8 mouse cellular contexts compared by ENCODE assay signal in the genomic region with DNA sequence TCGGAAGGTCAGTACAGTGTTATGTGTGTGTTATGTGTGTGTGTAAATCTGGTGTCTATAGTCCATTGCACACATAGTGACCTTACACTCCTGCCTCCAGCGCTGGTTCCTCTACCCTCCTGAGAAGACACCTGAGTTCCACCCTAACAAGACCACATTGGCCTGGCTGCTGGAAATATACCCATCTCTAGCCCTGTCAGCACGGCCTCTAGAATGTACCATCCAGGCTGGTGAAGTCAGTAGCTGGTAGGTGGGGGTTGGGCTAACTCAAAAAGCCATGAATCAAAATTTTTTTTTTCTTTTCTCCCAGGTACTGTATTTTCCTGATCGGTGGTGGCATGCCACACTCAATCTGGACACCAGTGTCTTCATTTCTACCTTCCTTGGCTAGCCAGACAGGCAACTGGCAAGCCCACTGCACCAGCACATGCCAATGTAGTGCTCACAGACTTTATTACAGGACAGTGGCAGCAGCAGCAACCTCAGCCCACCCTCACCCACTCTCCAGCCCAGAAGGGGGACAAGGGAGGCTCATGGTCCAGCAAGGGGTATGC. TPM values are rescaled to one million over a fixed set of nuclear protein-coding genes. Genes with fewer than 3 reads are reported as not detected.
A peak's percentile ranks its signal among the peaks of the same experiment; 100 is the strongest.
DNase-seq lines count a peak whose midpoint lies in the region; ATAC-seq and TF ChIP-seq lines count a peak whose summit lies in the region.

No protein-coding gene starts in this region.

- peak overlapping the region; percentile 85 for H3K4me2 ChIP-seq in limb, embryonic 11.5 days (ENCODE audit: low read depth, severe bottlenecking)
- peak overlapping the region; percentile 96 for H3K4me2 ChIP-seq in neural tube, embryonic 14.5 days (ENCODE audit: low read depth, low read length)

- H3K4me3 ChIP-seq in lung, adult 2 months (replicated peaks; ENCODE audit: extremely low read depth, low read depth, low read length): no peak overlapping the region
- H3K4me3 ChIP-seq in limb, embryonic 11.5 days (ENCODE audit: low read depth, low read length): peak overlapping the region; percentile 7; the same call in 1 of the 2 replicates
- H3K4me3 ChIP-seq in neural tube, embryonic 14.5 days (ENCODE audit: low read depth, low read length): peak overlapping the region; percentile 59; the same call in 1 of the 2 replicates

- TF ChIP-seq CTCF in lung, adult 2 months (IDR thresholded peaks at IDR 0.05; ENCODE audit: insufficient read depth, low read length): no peak

- peaks cover 24% of the 10 kb centered on the region for H3K4me1 ChIP-seq in lung, adult 2 months (ENCODE audit: control insufficient read depth, insufficient read depth, low read length)
- H3K4me1 ChIP-seq in limb, embryonic 11.5 days (ENCODE audit: control insufficient read depth, insufficient read depth, low read length): peaks cover 34% of the 10 kb centered on the region
- H3K4me1 ChIP-seq in neural tube, embryonic 14.5 days (ENCODE audit: control insufficient read depth, insufficient read depth, low read length): peaks cover 59% of the 10 kb centered on the region

- peak; percentile 12 to 59 for DNase-seq in adrenal gland, adult (ENCODE audit: inconsistent age in 2 of 2, low spot score in 1 of 2)
- no peak for DNase-seq in adrenal gland, postnatal 10 days
- DNase-seq in lung, adult 2 months: no peak
- DNase-seq in lung, postnatal 14 days: no peak
- no peak for DNase-seq in limb, embryonic 11.5 days (ENCODE audit: low spot score)
- DNase-seq in adrenal gland, adult 2 months: no peak
- no peak for DNase-seq in urinary bladder, postnatal 36 days (ENCODE audit: low spot score in 2 of 2)

- 70% methylated on average over 4 of the region's 4 CpGs for WGBS in lung, adult 2 months
- WGBS in limb, embryonic 11.5 days: 89% methylated on average over 4 of the region's 4 CpGs
- 91% methylated on average over 4 of the region's 4 CpGs for WGBS in neural tube, embryonic 14.5 days

- no peaks in the 10 kb centered on the region for H3K9me3 ChIP-seq in limb, embryonic 11.5 days (ENCODE audit: control insufficient read depth, low read length)
- no peaks in the 10 kb centered on the region for H3K9me3 ChIP-seq in neural tube, embryonic 14.5 days (ENCODE audit: control insufficient read depth, low read length)

- H3K27me3 ChIP-seq in limb, embryonic 11.5 days (ENCODE audit: control insufficient read depth, insufficient read depth, low read length): no peaks in the 10 kb centered on the region
- H3K27me3 ChIP-seq in neural tube, embryonic 14.5 days (ENCODE audit: control insufficient read depth, insufficient read depth, low read length): no peaks in the 10 kb centered on the region

- 0 out of 2 replicates have a peak, but pooled peaks have one; percentile 4 for TF ChIP-seq POLR2A in lung, adult 2 months (IDR thresholded peaks at IDR 0.05; ENCODE audit: borderline replicate concordance, extremely low read depth, low read depth, low read length)

- peaks cover 21% of the 10 kb centered on the region for H3K36me3 ChIP-seq in limb, embryonic 11.5 days (ENCODE audit: control insufficient read depth, insufficient read depth, low read length)
- H3K36me3 ChIP-seq in neural tube, embryonic 14.5 days (ENCODE audit: control insufficient read depth, insufficient read depth, low read length): peaks cover 20% of the 10 kb centered on the region

- no peak overlapping the region for H3K27ac ChIP-seq in limb, embryonic 11.5 days (replicated peaks; ENCODE audit: low read depth, low read length)
- no peak overlapping the region for H3K27ac ChIP-seq in neural tube, embryonic 14.5 days (ENCODE audit: low read depth, low read length)

- ATAC-seq in limb, embryonic 11.5 days (ENCODE audit: insufficient number of reproducible peaks, low FRiP score, low TSS enrichment, low read depth): no peak
- no peak for ATAC-seq in neural tube, embryonic 14.5 days (ENCODE audit: low read depth)

- H3K9ac ChIP-seq in limb, embryonic 11.5 days (ENCODE audit: low read length): no peak overlapping the region
- H3K9ac ChIP-seq in neural tube, embryonic 14.5 days (replicated peaks; ENCODE audit: low read depth, low read length): no peak overlapping the region

RNA-seq across cellular contexts. Expression of gene Jmjd8, which starts 1.6 kb away (rescaled TPM):
- total RNA-seq in adrenal gland, postnatal 10 days (2021): 10 to 100 TPM; 54.9 to 62.3 TPM
- polyA plus RNA-seq in lung, adult 2 months (2012; rRNA removed): 55.1 and 65.2 TPM in 2 replicates
- 45.5 and 55.0 TPM in 2 replicates for polyA plus RNA-seq in limb, embryonic 11.5 days (2014; fragmentation: Nextera tagmentation; extraction: Ambion mirVana)
- polyA plus RNA-seq in neural tube, embryonic 14.5 days (2014; fragmentation: Nextera tagmentation; extraction: Ambion mirVana): 36.7 and 46.4 TPM in 2 replicates
- total RNA-seq in adrenal gland, adult 2 months (2021): 100 to 1,000 TPM in 1 of 2 experiments, 10 to 100 TPM in 1; 99.4 to 111 TPM
- 99.1 and 121 TPM in 2 replicates for polyA plus RNA-seq in adrenal gland, adult 2 months (2012; rRNA removed)

RNA-seq across cellular contexts. Expression of gene Stub1, which starts 2.9 kb away (rescaled TPM):
- total RNA-seq in adrenal gland, postnatal 10 days (2021): 100 to 1,000 TPM; 138 to 157 TPM
- 131 and 160 TPM in 2 replicates for polyA plus RNA-seq in lung, adult 2 months (2012; rRNA removed)
- polyA plus RNA-seq in limb, embryonic 11.5 days (2014; fragmentation: Nextera tagmentation; extraction: Ambion mirVana): 341 and 353 TPM in 2 replicates
- 335 and 351 TPM in 2 replicates for polyA plus RNA-seq in neural tube, embryonic 14.5 days (2014; fragmentation: Nextera tagmentation; extraction: Ambion mirVana)
- 100 to 1,000 TPM; 149 to 184 TPM for total RNA-seq in adrenal gland, adult 2 months (2021)
- polyA plus RNA-seq in adrenal gland, adult 2 months (2012; rRNA removed): 224 and 236 TPM in 2 replicates

RNA-seq across cellular contexts. Expression of gene Rhbdl1, which starts 6.8 kb away (rescaled TPM):
- 10 to 100 TPM; 11.9 to 14.6 TPM for total RNA-seq in adrenal gland, postnatal 10 days (2021)
- polyA plus RNA-seq in lung, adult 2 months (2012; rRNA removed): 9.1 and 14.1 TPM in 2 replicates
- polyA plus RNA-seq in limb, embryonic 11.5 days (2014; fragmentation: Nextera tagmentation; extraction: Ambion mirVana): 1.2 TPM in 2 replicates
- 42.0 and 67.6 TPM in 2 replicates for polyA plus RNA-seq in neural tube, embryonic 14.5 days (2014; fragmentation: Nextera tagmentation; extraction: Ambion mirVana)
- 10 to 100 TPM in 1 of 2 experiments, 1 to 10 TPM in 1; 9.8 to 47.1 TPM for total RNA-seq in adrenal gland, adult 2 months (2021)
- polyA plus RNA-seq in adrenal gland, adult 2 months (2012; rRNA removed): 88.1 and 142 TPM in 2 replicates

RNA-seq across cellular contexts. Expression of gene Wdr24, which starts 6.8 kb away (rescaled TPM):
- 10 to 100 TPM; 17.6 to 23.1 TPM for total RNA-seq in adrenal gland, postnatal 10 days (2021)
- polyA plus RNA-seq in lung, adult 2 months (2012; rRNA removed): 29.4 and 34.3 TPM in 2 replicates
- polyA plus RNA-seq in limb, embryonic 11.5 days (2014; fragmentation: Nextera tagmentation; extraction: Ambion mirVana): 27.7 and 27.9 TPM in 2 replicates
- 29.5 and 31.8 TPM in 2 replicates for polyA plus RNA-seq in neural tube, embryonic 14.5 days (2014; fragmentation: Nextera tagmentation; extraction: Ambion mirVana)
- total RNA-seq in adrenal gland, adult 2 months (2021): 10 to 100 TPM; 19.1 to 20.8 TPM
- 29.5 and 38.3 TPM in 2 replicates for polyA plus RNA-seq in adrenal gland, adult 2 months (2012; rRNA removed)

RNA-seq across cellular contexts. Expression of gene Gm20683, which starts 11.3 kb away (rescaled TPM):
- 10 to 100 TPM in 1 of 2 experiments, 1 to 10 TPM in 1; 7.0 to 12.3 TPM for total RNA-seq in adrenal gland, postnatal 10 days (2021)
- 29.1 and 36.2 TPM in 2 replicates for polyA plus RNA-seq in lung, adult 2 months (2012; rRNA removed)
- polyA plus RNA-seq in limb, embryonic 11.5 days (2014; fragmentation: Nextera tagmentation; extraction: Ambion mirVana): 0.77 and 0.95 TPM in 2 replicates
- 8.2 and 10.6 TPM in 2 replicates for polyA plus RNA-seq in neural tube, embryonic 14.5 days (2014; fragmentation: Nextera tagmentation; extraction: Ambion mirVana)
- 10 to 100 TPM; 14.0 to 16.3 TPM for total RNA-seq in adrenal gland, adult 2 months (2021)
- polyA plus RNA-seq in adrenal gland, adult 2 months (2012; rRNA removed): 192 and 239 TPM in 2 replicates

Comparison
In these comparisons a context has a peak if more than half of its experiments do, and no peak if none do; other contexts are left out.
1. DNase-seq: peak in adrenal gland, adult (2 of 2); none in adrenal gland, postnatal 10 days (single experiment), lung, adult 2 months (single experiment), lung, postnatal 14 days (single experiment), limb, embryonic 11.5 days (single experiment), adrenal gland, adult 2 months (single experiment) and urinary bladder, postnatal 36 days (0 of 2).